Comparison of ENCODE assay signal across 22 mouse cellular contexts in the genomic region with DNA sequence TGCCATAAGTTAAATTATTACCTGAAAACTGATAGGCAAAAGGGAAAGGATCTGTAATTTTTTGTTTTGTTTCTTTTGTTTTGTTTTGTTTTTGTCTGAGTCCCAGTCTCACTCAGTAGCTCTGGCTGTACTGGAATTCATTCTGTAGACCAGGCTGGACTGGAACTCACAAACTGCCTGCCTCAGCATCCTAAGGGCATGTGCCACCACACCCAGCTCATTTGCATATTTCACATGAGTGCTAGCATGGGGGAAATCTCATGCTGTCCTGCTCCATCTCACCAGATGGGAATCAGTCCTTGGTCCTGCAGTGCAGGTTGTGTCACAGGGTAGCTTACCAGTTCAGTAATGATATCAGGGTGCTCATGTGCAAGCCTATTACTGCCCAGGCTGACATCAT. TPM values are rescaled to one million over a fixed set of nuclear protein-coding genes. Genes with fewer than 3 reads are reported as not detected.
A peak's percentile ranks its signal among the peaks of the same experiment; 100 is the strongest.
DNase-seq lines count a peak whose midpoint lies in the region; TF ChIP-seq lines count a peak whose summit lies in the region.
"Had no signal": no experiment of that assay in that cellular context is flagged by ENCODE, and none has a peak within 500 bp of the region (broad histone marks: within the 10 kb centered on the region; RNA-seq: fewer than 3 reads in every experiment).

No protein-coding gene starts in this region.

- DNase-seq in heart, adult 11 months = peak; percentile 75
- DNase-seq in heart, postnatal 4 days = no peak
- no peak for DNase-seq in ES-E14 (ENCODE audit: low read depth, low spot score)
- DNase-seq in testis, postnatal 10 days (ENCODE audit: low spot score) = no peak
- DNase-seq in layer of hippocampus, adult 8-10 months (ENCODE audit: low spot score in 2 of 2) = no peak
- DNase-seq: adrenal gland, adult 8-10 months; adrenal gland, postnatal 14 days; adrenal gland, postnatal 36 days; B cell, adult 2 months; cerebellum, adult 11-12 months; cerebellum, adult 2 months; cerebellum, adult 9-10 months; cerebellum, postnatal 10 days; cerebellum, postnatal 25 days; embryo, embryonic 11 days had no signal

- peaks cover 2 to 14% of the 10 kb centered on the region in 2 experiments for H3K4me1 ChIP-seq in ES-E14 (ENCODE audit: control insufficient read depth in 2 of 2, insufficient read depth in 2 of 2, low read length in 2 of 2, poor library complexity in 1 of 2)

- H3K27ac ChIP-seq in ES-E14 (ENCODE audit: insufficient read depth, low read depth, low read length, poor library complexity, severe bottlenecking) = no peak overlapping the region
- H3K27ac ChIP-seq: embryonic facial prominence, embryonic 13.5 days; embryonic facial prominence, embryonic 15.5 days; forebrain, embryonic 10.5 days; forebrain, embryonic 12.5 days had no signal

- H3K9me3 ChIP-seq in ES-E14 (ENCODE audit: control insufficient read depth, insufficient read depth, low read depth, low read length) = no peaks in the 10 kb centered on the region
- H3K9me3 ChIP-seq: embryonic facial prominence, embryonic 13.5 days; embryonic facial prominence, embryonic 15.5 days; forebrain, embryonic 12.5 days had no signal

- in situ Hi-C loops in ES-E14 (cut with MboI; ENCODE audit: low sequenced_read_pairs in 2 of 2, unreplicated experiment in 2 of 2) = no loop called here

- no peaks in the 10 kb centered on the region for H3K36me3 ChIP-seq in ES-E14 (ENCODE audit: control insufficient read depth, insufficient read depth, low read length, poor library complexity, severe bottlenecking)
- H3K36me3 ChIP-seq: embryonic facial prominence, embryonic 15.5 days had no signal

- no peak overlapping the region for H3K4me3 ChIP-seq in ES-E14 (ENCODE audit: insufficient read depth in 1 of 2, low read depth in 1 of 2, low read length in 2 of 2, poor library complexity in 1 of 2, severe bottlenecking in 1 of 2)
- H3K4me3 ChIP-seq: embryonic facial prominence, embryonic 13.5 days; embryonic facial prominence, embryonic 15.5 days; erythroblast, embryonic 14.5 days; forebrain, embryonic 10.5 days; forebrain, embryonic 12.5 days had no signal

- no peak overlapping the region for H3K9ac ChIP-seq in ES-E14 (ENCODE audit: insufficient read depth, low read depth, low read length, poor library complexity, severe bottlenecking)
- H3K9ac ChIP-seq: embryonic facial prominence, embryonic 13.5 days; embryonic facial prominence, embryonic 15.5 days; forebrain, embryonic 12.5 days had no signal

TF ChIP-seq in ES-E14, 5 proteins besides CTCF, POLR2A, EP300 and RAD21:
- TF ChIP-seq CHD2 (IDR thresholded peaks at IDR 0.05; ENCODE audit: low read depth, low read length) (no peak), MAFK (IDR thresholded peaks at IDR 0.05; ENCODE audit: insufficient read depth, low read depth, low read length) (peak; percentile 55; the same call in 1 of the 2 replicates)

RNA-seq across cellular contexts. Expression of gene Dennd2a, which starts 22.7 kb away (rescaled TPM):
- total RNA-seq in heart, postnatal 4 days (2021) = 10 to 100 TPM; 26.1 to 27.5 TPM
- total RNA-seq in ES-E14 (2012; rRNA removed) = 22.1 and 24.8 TPM in 2 replicates
- 10 to 100 TPM; 31.0 to 41.5 (median 36.2) TPM for total RNA-seq in layer of hippocampus, adult 8-10 months (2022)
- total RNA-seq: common myeloid progenitor, adult 5-6 weeks; MEL had no signal

RNA-seq across cellular contexts. Expression of gene Adck2, which starts 38.7 kb away (rescaled TPM):
- total RNA-seq in heart, postnatal 4 days (2021) = 10 to 100 TPM; 15.9 to 16.6 TPM
- 11.4 and 18.1 TPM in 2 replicates for total RNA-seq in ES-E14 (2012; rRNA removed)
- 10 to 100 TPM; 27.6 to 34.5 (median 34.0) TPM for total RNA-seq in layer of hippocampus, adult 8-10 months (2022)

RNA-seq across cellular contexts. Expression of gene Gm42420, which starts 50.6 kb away (rescaled TPM):
- not detected for total RNA-seq in heart, postnatal 4 days (2021)
- total RNA-seq in ES-E14 (2012; rRNA removed) = not detected in 2 replicates
- total RNA-seq in layer of hippocampus, adult 8-10 months (2022) = 1 to 10 TPM in 1 of 4 experiments, not detected in 3; 1.2 TPM

RNA-seq across cellular contexts. Expression of gene Ndufb2, which starts 57.4 kb away (rescaled TPM):
- 100 to 1,000 TPM; 406 to 449 TPM for total RNA-seq in heart, postnatal 4 days (2021)
- total RNA-seq in ES-E14 (2012; rRNA removed) = 109 and 122 TPM in 2 replicates
- 100 to 1,000 TPM; 168 to 170 (median 168) TPM for total RNA-seq in layer of hippocampus, adult 8-10 months (2022)
